Mouse (Mus musculus) MEL (cell line): ENCODE measurements at regions not wholly inside any gene's neighbourhood (a gene's known extent, or its start where the extent isn't known, plus 50 kb on each side); places are given as distances from the start of the nearest gene placed in this dataset.

Experiments used
- CTCF ChIP-seq, 3 experiments: IDR thresholded peaks in 2 of 3; conservative IDR thresholded peaks in 1 of 3; 2 replicates each; pipeline ENCODE4 v1.5.1; 2011 to 2012; ENCODE audit warnings: low read length in 3 of 3, low read depth in 2 of 3, mild to moderate bottlenecking in 2 of 3, improper control_type of control experiment in 1 of 3, inconsistent platforms in 1 of 3, mixed read lengths in 1 of 3, moderate library complexity in 1 of 3; ENCODE audit not compliant: control insufficient read depth in 1 of 3, insufficient read depth in 1 of 3, poor library complexity in 1 of 3, severe bottlenecking in 1 of 3
- E2F4 ChIP-seq: IDR thresholded peaks from 2 replicates; pipeline ENCODE4 v1.6.1; 2011; ENCODE audit warnings: low read depth, low read length, improper control_type of control experiment, borderline replicate concordance
- EP300 ChIP-seq, 2 experiments: IDR thresholded peaks; 2 replicates each; pipeline ENCODE4 v1.6.1; 2011; ENCODE audit warnings: improper control_type of control experiment in 2 of 2, low read length in 2 of 2, low read depth in 1 of 2, mild to moderate bottlenecking in 1 of 2
- POLR2A ChIP-seq, 2 experiments: IDR thresholded peaks; 2 replicates each; pipeline ENCODE4 v1.6.1; 2011 to 2012; ENCODE audit warnings: low read length in 2 of 2, mild to moderate bottlenecking in 2 of 2, control low read depth in 1 of 2, improper control_type of control experiment in 1 of 2, low read depth in 1 of 2, moderate library complexity in 1 of 2; ENCODE audit not compliant: control insufficient read depth in 1 of 2, insufficient read depth in 1 of 2, poor library complexity in 1 of 2
- TAL1 ChIP-seq: IDR thresholded peaks from 2 replicates; pipeline ENCODE4 v1.6.1; 2012; ENCODE audit warnings: mild to moderate bottlenecking, inconsistent platforms, low read length, moderate library complexity, mixed read lengths
- USF2 ChIP-seq, 2 experiments: IDR thresholded peaks; 2 replicates each; pipeline ENCODE4 v1.6.1; 2011 to 2012; ENCODE audit warnings: improper control_type of control experiment in 2 of 2, low read length in 2 of 2, borderline replicate concordance in 1 of 2, inconsistent platforms in 1 of 2, low read depth in 1 of 2, mild to moderate bottlenecking in 1 of 2; ENCODE audit not compliant: insufficient read depth in 1 of 2
- ZNF384 ChIP-seq: IDR thresholded peaks from 2 replicates; pipeline ENCODE4 v1.6.1; 2012; ENCODE audit warnings: low read depth, mild to moderate bottlenecking, inconsistent platforms, low read length, improper control_type of control experiment

- TF ChIP-seq USF2 (IDR thresholded peaks at IDR 0.05; ENCODE audit: borderline replicate concordance in 1 of 2, insufficient read depth in 1 of 2, low read depth in 1 of 2, low read length in 2 of 2), result no peak
- no peak for TF ChIP-seq E2F4
- TF ChIP-seq EP300 (IDR thresholded peaks at IDR 0.05; ENCODE audit: low read depth in 1 of 2, low read length in 2 of 2), result no peak
- no peak for TF ChIP-seq TAL1
- TF ChIP-seq POLR2A (IDR thresholded peaks at IDR 0.05; ENCODE audit: control insufficient read depth in 1 of 2, insufficient read depth in 1 of 2, low read depth in 1 of 2, low read length in 2 of 2, poor library complexity in 1 of 2), result no peak
- no peak for TF ChIP-seq CTCF (IDR thresholded peaks at IDR 0.05 in 2 of 3, conservative IDR thresholded peaks at IDR 0.05 in 1 of 3; ENCODE audit: control insufficient read depth in 1 of 3, insufficient read depth in 1 of 3, low read depth in 2 of 3, low read length in 3 of 3, poor library complexity in 1 of 3, severe bottlenecking in 1 of 3)
- TF ChIP-seq ZNF384, result no peak
Observed at GRCm38 (mm10) chr19:54693094-54693493, 433.9 kb downstream of the Gpam start.
